Mouse (Mus musculus): ENCODE measurements around the gene Cnn3.

GRCm38 (mm10) chr3:121390724-121391123 is 35.6 kb upstream of the Cnn3 start:
- TF ChIP-seq POLR2A (IDR thresholded peaks at IDR 0.05; ENCODE audit: low read depth, low read length) (no peak), CTCF (IDR thresholded peaks at IDR 0.05; ENCODE audit: extremely low read depth, insufficient read length, insufficient replicate concordance, low read depth, low read length) (no peak)
